In the genomic region with DNA sequence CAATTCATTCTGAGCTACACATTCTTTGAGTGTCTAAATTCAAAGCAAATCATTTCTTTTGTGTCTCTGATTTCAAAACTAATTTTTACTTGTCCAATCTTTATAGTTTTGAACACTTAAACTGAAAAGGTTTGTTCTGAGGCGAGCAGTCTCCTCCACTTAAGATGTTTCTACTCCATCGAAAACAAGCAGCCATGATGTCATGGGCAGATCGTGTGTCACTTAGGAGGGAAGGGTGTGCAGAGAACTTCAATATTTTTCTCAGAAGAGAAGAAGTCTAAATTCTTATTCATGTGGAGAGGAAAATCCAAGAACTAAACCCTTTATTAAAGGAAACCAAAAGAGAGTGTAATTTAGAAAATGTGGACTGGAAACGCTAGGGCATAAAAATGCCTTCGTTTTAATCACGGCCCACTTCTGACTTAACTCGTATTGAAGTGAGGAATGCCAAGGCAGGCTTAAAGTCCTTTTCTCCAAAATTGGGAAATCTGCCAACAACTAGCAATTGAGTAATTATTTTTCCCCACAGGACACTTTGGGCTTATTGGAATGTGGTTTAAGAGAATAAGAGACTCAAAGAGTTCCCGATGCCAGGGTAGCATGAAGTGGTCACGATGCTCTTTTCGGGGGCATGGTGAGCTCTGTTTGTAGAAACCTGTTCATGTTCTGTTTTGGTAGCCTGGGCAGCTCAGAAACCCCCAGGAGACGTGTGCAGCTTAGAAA, we compare ENCODE assay signal across 15 mouse cellular contexts. TPM values are rescaled to one million over a fixed set of nuclear protein-coding genes. Genes with fewer than 3 reads are reported as not detected.
DNase-seq lines count a peak whose midpoint lies in the region; ATAC-seq and TF ChIP-seq lines count a peak whose summit lies in the region.
"Had no signal": no experiment of that assay in that cellular context is flagged by ENCODE, and none has a peak within 500 bp of the region (broad histone marks: within the 10 kb centered on the region; RNA-seq: fewer than 3 reads in every experiment).

No protein-coding gene starts in this region.

- no peak overlapping the region for H3K9ac ChIP-seq in hindbrain, embryonic 14.5 days
- no peak overlapping the region for H3K9ac ChIP-seq in lung, postnatal 0 days (replicated peaks; ENCODE audit: low read depth)
- H3K9ac ChIP-seq: liver, embryonic 14.5 days had no signal

- no peaks in the 10 kb centered on the region for H3K9me3 ChIP-seq in hindbrain, embryonic 14.5 days (ENCODE audit: control insufficient read depth, low read length)
- no peaks in the 10 kb centered on the region for H3K9me3 ChIP-seq in hindbrain, embryonic 10.5 days
- H3K9me3 ChIP-seq in lung, postnatal 0 days (ENCODE audit: low read length), result no peaks in the 10 kb centered on the region

- H3K4me1 ChIP-seq in hindbrain, embryonic 14.5 days (replicated peaks; ENCODE audit: control insufficient read depth, insufficient read depth, low read length), result no peaks in the 10 kb centered on the region
- H3K4me1 ChIP-seq in hindbrain, embryonic 10.5 days (replicated peaks), result 0 out of 2 replicates have a peak, but pooled peaks cover 4% of the 10 kb centered on the region
- H3K4me1 ChIP-seq in lung, postnatal 0 days (ENCODE audit: insufficient read depth, low read depth, low read length), result no peaks in the 10 kb centered on the region

- peak; percentile 38 for DNase-seq in hindbrain, embryonic 14.5 days (ENCODE audit: low spot score)
- DNase-seq in hindbrain, embryonic 10.5 days (ENCODE audit: low spot score), result no peak
- DNase-seq in lung, postnatal 0 days (ENCODE audit: low spot score), result peak; percentile 75
- no peak for DNase-seq in lung, postnatal 10 days
- peak; percentile 30 for DNase-seq in fat pad, adult 2 months (ENCODE audit: extremely low read depth, low read depth, low spot score)
- peak; percentile 15 for DNase-seq in skeletal muscle tissue, adult 2 months (ENCODE audit: low read depth, low spot score)
- no peak for DNase-seq in cerebellum, adult 18-20 months
- DNase-seq: cerebellum, postnatal 10 days; gastrocnemius, postnatal 14 days; heart, postnatal 10 days; thymus, postnatal 36 days had no signal

- H3K36me3 ChIP-seq in hindbrain, embryonic 14.5 days (replicated peaks; ENCODE audit: control insufficient read depth, insufficient read depth), result no peaks in the 10 kb centered on the region
- H3K36me3 ChIP-seq in hindbrain, embryonic 10.5 days, result no peaks in the 10 kb centered on the region
- H3K36me3 ChIP-seq in lung, postnatal 0 days (ENCODE audit: insufficient read depth, low read length), result no peaks in the 10 kb centered on the region

- no peak overlapping the region for H3K27ac ChIP-seq in hindbrain, embryonic 14.5 days
- no peak overlapping the region for H3K27ac ChIP-seq in hindbrain, embryonic 10.5 days
- no peak overlapping the region for H3K27ac ChIP-seq in lung, postnatal 0 days (ENCODE audit: low read length)
- H3K27ac ChIP-seq: liver, embryonic 14.5 days had no signal

- H3K4me3 ChIP-seq in hindbrain, embryonic 14.5 days (replicated peaks; ENCODE audit: low read length), result no peak overlapping the region
- H3K4me3 ChIP-seq in hindbrain, embryonic 10.5 days, result no peak overlapping the region
- no peak overlapping the region for H3K4me3 ChIP-seq in lung, postnatal 0 days (ENCODE audit: low read depth, low read length)

- TF ChIP-seq EP300 in lung, postnatal 0 days (IDR thresholded peaks at IDR 0.05), result no peak

- no peaks in the 10 kb centered on the region for H3K27me3 ChIP-seq in hindbrain, embryonic 14.5 days (ENCODE audit: control insufficient read depth, insufficient read depth, low read length)
- H3K27me3 ChIP-seq in hindbrain, embryonic 10.5 days (ENCODE audit: insufficient read depth, poor library complexity, severe bottlenecking), result no peaks in the 10 kb centered on the region
- H3K27me3 ChIP-seq in lung, postnatal 0 days (replicated peaks; ENCODE audit: insufficient read depth, low read length), result no peaks in the 10 kb centered on the region

- no peak overlapping the region for H3K4me2 ChIP-seq in hindbrain, embryonic 14.5 days (replicated peaks)
- H3K4me2 ChIP-seq in lung, postnatal 0 days (replicated peaks; ENCODE audit: low read depth, low read length), result no peak overlapping the region; the same call in 1 of the 2 replicates

- WGBS in hindbrain, embryonic 14.5 days, result 72% methylated on average over 11 of the region's 11 CpGs
- 90% methylated on average over 11 of the region's 11 CpGs for WGBS in hindbrain, embryonic 10.5 days
- WGBS in lung, postnatal 0 days, result 30% methylated on average over 11 of the region's 11 CpGs

- ATAC-seq in hindbrain, embryonic 14.5 days (ENCODE audit: low FRiP score), result no peak
- peak; percentile 58 for ATAC-seq in lung, postnatal 0 days
- ATAC-seq: CD4-positive, CD25-positive, alpha-beta regulatory T cell, adult 4 months; intestine, postnatal 0 days had no signal

- no peak for TF ChIP-seq CTCF in lung, postnatal 0 days (IDR thresholded peaks at IDR 0.05)

RNA-seq across cellular contexts. Expression of a gene that starts 48.0 kb away (rescaled TPM):
- 1.9 and 2.7 TPM in 2 replicates for polyA plus RNA-seq in hindbrain, embryonic 14.5 days (2014; fragmentation: Nextera tagmentation; extraction: Ambion mirVana)
- 0.17 and 0.71 TPM in 2 replicates for polyA plus RNA-seq in hindbrain, embryonic 10.5 days (2016; fragmentation: Nextera tagmentation; extraction: Ambion mirVana)
- polyA plus RNA-seq in lung, postnatal 0 days (2015; fragmentation: Nextera tagmentation; extraction: Ambion mirVana), result 10.7 and 11.2 TPM in 2 replicates
- polyA plus RNA-seq: small intestine, adult 2 months had no signal

Comparison
In these comparisons a context has a peak if more than half of its experiments do, and no peak if none do; other contexts are left out.
1. DNase-seq: peak in hindbrain, embryonic 14.5 days (single experiment), lung, postnatal 0 days (single experiment), fat pad, adult 2 months (single experiment) and skeletal muscle tissue, adult 2 months (single experiment); none in hindbrain, embryonic 10.5 days (single experiment), lung, postnatal 10 days (single experiment) and cerebellum, adult 18-20 months (0 of 2).